Mouse (Mus musculus): Measurements from ENCODE around the gene Gp1bb.

GRCm38 (mm10) chr16:18638396-18638795, 16.2 kb upstream of the Gp1bb start:
- no peak for TF ChIP-seq CTCF (IDR thresholded peaks at IDR 0.05; ENCODE audit: extremely low read depth, insufficient read length, insufficient replicate concordance, low read depth, low read length)
- TF ChIP-seq POLR2A (IDR thresholded peaks at IDR 0.05; ENCODE audit: low read depth, low read length): no peak

All from small intestine, adult 2 months (tissue).